Mouse (Mus musculus): Measurements from ENCODE around the gene Cckbr. TPM values are rescaled to one million over a fixed set of nuclear protein-coding genes. Genes with fewer than 3 reads are reported as not detected.

Cckbr gene
- total and polyA plus RNA-seq, 3 experiments = not detected

DNA sequence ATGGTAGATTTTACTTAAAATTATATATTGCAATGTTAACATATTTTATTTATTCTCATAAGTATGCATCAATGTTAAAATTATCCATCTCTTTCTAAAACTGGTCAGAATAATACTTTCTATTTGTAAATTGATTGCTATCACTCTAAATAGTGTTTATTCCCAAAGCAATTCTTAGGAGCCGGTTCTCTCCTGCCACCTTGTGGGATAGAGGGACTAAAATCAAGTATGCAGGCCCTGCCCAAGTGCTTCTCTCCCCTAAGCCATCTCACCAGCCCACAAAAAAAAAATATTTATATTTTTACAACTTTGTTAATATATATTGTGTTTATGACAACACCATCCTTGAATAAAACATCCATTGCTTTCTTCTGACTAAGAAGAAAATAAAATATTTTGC, 47.1 kb downstream of the Cckbr start:
- Histone ChIP-seq H3K9ac (ENCODE audit: control insufficient read depth, low read depth, low read length, poor library complexity, severe bottlenecking) (no peak overlapping the region), H3K27me3 (ENCODE audit: control insufficient read depth in 1 of 2, insufficient read depth in 2 of 2, low read length in 2 of 2) (no peaks in the 10 kb centered on the region; a peak in 1 of 4 replicates), H3K4me1 (ENCODE audit: control insufficient read depth in 1 of 2, insufficient read depth in 2 of 2, low read length in 2 of 2) (no peaks in the 10 kb centered on the region), H3K27ac (ENCODE audit: control insufficient read depth, low read depth, low read length) (no peak overlapping the region), H3K9me3 (replicated peaks; ENCODE audit: insufficient read depth, low read length) (no peaks in the 10 kb centered on the region), H3K79me2 (ENCODE audit: control insufficient read depth, insufficient read depth, low read length, poor library complexity) (no peaks in the 10 kb centered on the region), H3K4me3 (ENCODE audit: control insufficient read depth in 1 of 2, insufficient read depth in 1 of 2, low read depth in 2 of 2, low read length in 2 of 2) (no peak overlapping the region), H3K36me3 (ENCODE audit: control insufficient read depth in 1 of 2, insufficient read depth in 2 of 2, low read length in 2 of 2) (no peaks in the 10 kb centered on the region)
- DNase-seq (ENCODE audit: low read depth, low spot score) = no peak
- TF ChIP-seq CTCF (IDR thresholded peaks at IDR 0.05 in 2 of 3, conservative IDR thresholded peaks at IDR 0.05 in 1 of 3; ENCODE audit: control insufficient read depth in 1 of 3, insufficient read depth in 1 of 3, low read depth in 2 of 3, low read length in 3 of 3, poor library complexity in 1 of 3, severe bottlenecking in 1 of 3) (peak in 1 of 3 experiments; percentile 13; a peak in 1 of 6 replicates), SMC3 (IDR thresholded peaks at IDR 0.05; ENCODE audit: low read depth, low read length) (peak; percentile 10; the same call in 1 of the 2 replicates), MXI1 (IDR thresholded peaks at IDR 0.05; ENCODE audit: low read depth, low read length) (no peak)

DNA sequence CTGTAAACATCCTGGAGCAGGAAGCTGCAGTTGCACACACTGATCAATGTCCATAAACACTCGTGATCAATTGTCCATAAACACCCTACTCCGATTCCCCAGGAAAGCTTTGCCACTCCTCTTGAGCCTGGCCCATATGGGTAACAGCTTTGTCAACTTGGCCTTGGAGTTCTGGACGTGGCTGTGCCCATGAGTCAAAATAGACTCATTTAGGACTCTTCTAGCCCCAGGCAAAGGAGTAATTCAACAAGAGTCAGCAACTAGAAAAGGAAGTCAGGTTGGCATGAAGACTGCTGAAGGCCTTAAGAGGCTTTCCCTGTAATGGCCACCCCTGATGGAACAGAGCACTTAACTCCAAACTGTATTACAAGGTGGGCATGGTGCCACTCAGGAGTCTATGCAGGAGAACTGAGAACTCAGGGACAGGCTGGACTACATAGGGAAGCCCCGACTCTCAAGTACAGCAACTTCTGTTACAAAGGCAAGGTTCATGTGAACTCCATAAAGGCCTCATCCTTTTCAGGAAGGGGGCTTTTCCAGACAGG, 49.3 kb downstream of the Cckbr start:
- Histone ChIP-seq H3K27me3 (ENCODE audit: control insufficient read depth in 1 of 2, insufficient read depth in 2 of 2, low read length in 2 of 2) (no peaks in the 10 kb centered on the region; a peak in 1 of 4 replicates), H3K4me1 (ENCODE audit: control insufficient read depth in 1 of 2, insufficient read depth in 2 of 2, low read length in 2 of 2) (no peaks in the 10 kb centered on the region), H3K9ac (ENCODE audit: control insufficient read depth, low read depth, low read length, poor library complexity, severe bottlenecking) (no peak overlapping the region), H3K79me2 (ENCODE audit: control insufficient read depth, insufficient read depth, low read length, poor library complexity) (no peaks in the 10 kb centered on the region), H3K4me3 (ENCODE audit: control insufficient read depth in 1 of 2, insufficient read depth in 1 of 2, low read depth in 2 of 2, low read length in 2 of 2) (no peak overlapping the region), H3K27ac (ENCODE audit: control insufficient read depth, low read depth, low read length) (no peak overlapping the region), H3K9me3 (replicated peaks; ENCODE audit: insufficient read depth, low read length) (no peaks in the 10 kb centered on the region), H3K36me3 (ENCODE audit: control insufficient read depth in 1 of 2, insufficient read depth in 2 of 2, low read length in 2 of 2) (no peaks in the 10 kb centered on the region)
- DNase-seq (ENCODE audit: low read depth, low spot score) = no peak
- TF ChIP-seq RAD21 (IDR thresholded peaks at IDR 0.05; ENCODE audit: low read depth, low read length) (no peak), MEF2A (IDR thresholded peaks at IDR 0.05; ENCODE audit: extremely low read depth, insufficient replicate concordance, low read depth, low read length, poor library complexity, severe bottlenecking) (no peak), MAFK (IDR thresholded peaks at IDR 0.05; ENCODE audit: borderline replicate concordance, low read depth, low read length) (no peak), ZC3H11A (IDR thresholded peaks at IDR 0.05; ENCODE audit: low read depth, low read length) (no peak), GABPA (IDR thresholded peaks at IDR 0.05; ENCODE audit: low read depth, low read length) (no peak), USF1 (IDR thresholded peaks at IDR 0.05; ENCODE audit: low read depth, low read length) (no peak), HCFC1 (IDR thresholded peaks at IDR 0.05; ENCODE audit: low read depth, low read length) (no peak)

DNA sequence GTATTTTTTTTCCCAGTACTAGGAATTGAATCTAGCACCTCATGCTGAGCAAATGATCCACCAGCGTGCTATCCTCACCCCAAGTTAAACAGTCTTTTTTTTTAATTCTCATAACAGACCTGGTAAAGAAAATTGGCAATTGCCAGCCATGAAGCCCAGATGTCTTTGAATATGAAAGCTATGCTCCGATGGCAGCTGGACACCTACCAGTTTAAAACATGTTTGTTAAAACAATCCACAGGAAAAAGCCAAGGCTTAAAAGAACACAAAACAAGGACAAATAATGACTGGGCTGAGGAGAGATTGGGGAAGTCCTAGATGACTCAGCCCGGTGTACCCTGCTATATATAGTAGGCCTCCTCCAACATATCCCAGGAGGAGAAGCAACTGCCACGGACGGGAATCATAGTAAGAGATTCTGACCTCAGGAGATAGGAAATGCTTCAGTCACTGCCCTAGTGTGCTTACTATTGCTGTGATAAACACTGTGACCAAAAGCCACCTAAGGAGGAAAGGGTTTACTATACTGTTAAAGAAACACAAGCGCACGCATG, 49.9 kb downstream of the Cckbr start:
- no peaks in the 10 kb centered on the region for H3K36me3 ChIP-seq (ENCODE audit: control insufficient read depth in 1 of 2, insufficient read depth in 2 of 2, low read length in 2 of 2)
- no peaks in the 10 kb centered on the region for H3K9me3 ChIP-seq (replicated peaks; ENCODE audit: insufficient read depth, low read length)
- no peaks in the 10 kb centered on the region for H3K79me2 ChIP-seq (ENCODE audit: control insufficient read depth, insufficient read depth, low read length, poor library complexity)
- peak; percentile 6 for DNase-seq (ENCODE audit: low read depth, low spot score)
- no peak overlapping the region for H3K4me3 ChIP-seq (ENCODE audit: control insufficient read depth in 1 of 2, insufficient read depth in 1 of 2, low read depth in 2 of 2, low read length in 2 of 2)
- no peak overlapping the region for H3K9ac ChIP-seq (ENCODE audit: control insufficient read depth, low read depth, low read length, poor library complexity, severe bottlenecking)
- TF ChIP-seq MYC (IDR thresholded peaks at IDR 0.05; ENCODE audit: low read depth, low read length) (no peak), UBTF (IDR thresholded peaks at IDR 0.05; ENCODE audit: borderline replicate concordance, insufficient read depth, low read depth, low read length) (no peak), MAX (IDR thresholded peaks at IDR 0.05; ENCODE audit: low read length) (no peak), TCF12 (IDR thresholded peaks at IDR 0.05; ENCODE audit: low read depth, low read length) (no peak), SMC3 (IDR thresholded peaks at IDR 0.05; ENCODE audit: low read depth, low read length) (no peak), CTCF (IDR thresholded peaks at IDR 0.05 in 2 of 3, conservative IDR thresholded peaks at IDR 0.05 in 1 of 3; ENCODE audit: control insufficient read depth in 1 of 3, insufficient read depth in 1 of 3, low read depth in 2 of 3, low read length in 3 of 3, poor library complexity in 1 of 3, severe bottlenecking in 1 of 3) (no peak), NELFE (IDR thresholded peaks at IDR 0.05; ENCODE audit: low read depth, low read length) (no peak), ZNF384 (IDR thresholded peaks at IDR 0.05; ENCODE audit: low read depth, low read length) (no peak), CHD2 (IDR thresholded peaks at IDR 0.05; ENCODE audit: low read length) (no peak)
- H3K4me1 ChIP-seq (ENCODE audit: control insufficient read depth in 1 of 2, insufficient read depth in 2 of 2, low read length in 2 of 2) = no peaks in the 10 kb centered on the region
- no peaks in the 10 kb centered on the region; a peak in 1 of 4 replicates for H3K27me3 ChIP-seq (ENCODE audit: control insufficient read depth in 1 of 2, insufficient read depth in 2 of 2, low read length in 2 of 2)
- H3K27ac ChIP-seq (ENCODE audit: control insufficient read depth, low read depth, low read length) = no peak overlapping the region
